Mouse (Mus musculus) heart, postnatal 0 days (tissue): ENCODE data around the gene Sac3d1.
A peak's percentile ranks its signal among the peaks of the same experiment; 100 is the strongest.

Experiments
- CTCF ChIP-seq: IDR thresholded peaks from 2 replicates; pipeline ENCODE4 v1.5.1; 2016; ENCODE audit warnings: antibody characterized with exemption, control low read depth, low read depth
- EP300 ChIP-seq: IDR thresholded peaks from 2 replicates; pipeline ENCODE4 v1.6.1; 2016; ENCODE audit warnings: antibody characterized with exemption, low read depth

DNA sequence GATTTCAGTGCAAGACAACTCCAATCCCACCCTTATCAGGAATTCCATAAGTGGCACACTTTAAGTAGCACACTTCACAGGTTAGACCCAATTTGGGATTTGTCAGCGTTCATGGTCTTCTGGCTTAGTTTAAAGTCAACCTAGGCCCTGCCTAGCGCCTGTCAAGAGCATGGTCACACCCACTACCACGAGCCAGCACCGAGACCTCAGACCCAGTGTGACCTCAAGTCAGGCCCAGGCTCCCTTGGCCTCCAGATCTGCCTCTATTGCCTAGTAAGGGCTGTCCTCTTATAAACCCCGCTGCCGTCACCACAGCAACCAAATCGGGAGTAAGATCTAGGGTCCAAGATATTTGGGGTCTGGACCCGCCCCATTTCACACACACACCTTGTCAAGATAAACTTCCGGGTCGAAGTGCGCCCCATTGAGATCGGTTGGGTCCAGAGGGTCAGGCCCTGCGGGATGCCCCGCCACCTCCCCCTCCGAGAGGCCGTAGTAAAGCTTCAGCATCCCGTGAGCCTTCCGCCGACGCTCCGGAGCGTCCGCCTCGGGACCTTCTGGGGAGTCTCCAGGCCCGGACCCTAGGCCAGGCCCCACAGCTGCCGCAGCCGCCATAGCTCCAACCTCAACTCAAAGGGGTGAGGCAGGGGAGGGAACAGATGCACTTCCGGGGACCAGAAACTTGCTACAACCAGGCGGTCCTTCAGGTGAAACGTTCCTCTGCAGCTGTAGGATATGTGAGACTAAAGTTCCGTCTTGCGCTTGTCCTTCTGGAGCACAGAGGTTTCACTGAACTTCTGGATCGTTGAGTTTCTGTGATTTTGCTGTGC, 41.7 kb downstream of the Sac3d1 start, which contains the start of gene Vps51:
- TF ChIP-seq CTCF (no peak), EP300 (peak; percentile 40; the same call in 1 of the 2 replicates)
